Mouse (Mus musculus): Measurements from ENCODE around the gene Cort.

DNA sequence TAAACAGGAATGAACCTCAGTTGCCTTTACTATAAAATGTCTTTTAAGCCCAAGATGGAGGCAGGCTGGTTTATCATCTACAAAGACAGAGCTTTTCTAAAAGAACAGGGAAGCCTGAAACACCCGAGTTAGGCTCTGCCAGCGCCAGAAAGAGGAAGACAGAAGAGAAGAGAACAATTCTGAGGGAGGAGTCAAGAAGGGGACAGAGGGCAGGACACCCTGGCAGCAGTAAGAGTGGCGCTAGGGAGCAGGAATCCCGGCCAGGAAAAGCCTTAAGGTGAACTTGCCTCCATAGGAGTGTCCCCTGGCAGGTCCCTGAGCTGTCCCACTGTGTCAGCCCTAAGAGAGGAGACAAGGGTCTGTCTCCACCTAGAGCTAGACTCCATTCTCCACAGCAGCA lies 17.0 kb upstream of the Cort start:
- TF ChIP-seq CTCF (IDR thresholded peaks at IDR 0.05; ENCODE audit: extremely low read depth, insufficient read length, insufficient replicate concordance, low read depth, low read length) (no peak), POLR2A (IDR thresholded peaks at IDR 0.05; ENCODE audit: low read depth, low read length) (no peak)
